Mouse (Mus musculus): Measurements from ENCODE around the gene Uqcc2. TPM values are rescaled to one million over a fixed set of nuclear protein-coding genes. Genes with fewer than 3 reads are reported as not detected.

Gene Uqcc2
- polyA plus RNA-seq, 1 experiment from 2014 or later, result 353 TPM

GRCm38 (mm10) chr17:27077133-27077532 lies 56.6 kb downstream of the Uqcc2 start:
- ATAC-seq (ENCODE audit: low FRiP score, low TSS enrichment) (no peak), DNase-seq (no peak)
- WGBS, result 96% methylated on average over 7 of the region's 7 CpGs
- Histone ChIP-seq H3K4me2 (ENCODE audit: low read length) (no peak overlapping the region), H3K4me3 (replicated peaks; ENCODE audit: low read depth, low read length) (no peak overlapping the region), H3K36me3 (ENCODE audit: control insufficient read depth, insufficient read depth, low read length) (no peaks in the 10 kb centered on the region), H3K4me1 (ENCODE audit: control insufficient read depth, insufficient read depth, low read length) (no peaks in the 10 kb centered on the region), H3K9me3 (ENCODE audit: control insufficient read depth, low read length) (no peaks in the 10 kb centered on the region), H3K9ac (replicated peaks; ENCODE audit: low read length) (no peak overlapping the region), H3K27ac (replicated peaks; ENCODE audit: low read depth, low read length) (no peak overlapping the region), H3K27me3 (ENCODE audit: control insufficient read depth, insufficient read depth, low read length) (no peaks in the 10 kb centered on the region)

- DNase-seq, result no peak
- H3K9ac ChIP-seq (replicated peaks; ENCODE audit: low read length), result no peak overlapping the region
- no peak overlapping the region for H3K27ac ChIP-seq (replicated peaks; ENCODE audit: low read depth, low read length)
- no peaks in the 10 kb centered on the region for H3K9me3 ChIP-seq (ENCODE audit: control insufficient read depth, low read length)
- ATAC-seq (ENCODE audit: low FRiP score, low TSS enrichment), result no peak
- no peak overlapping the region for H3K4me3 ChIP-seq (replicated peaks; ENCODE audit: low read depth, low read length)
- H3K36me3 ChIP-seq (ENCODE audit: control insufficient read depth, insufficient read depth, low read length), result no peaks in the 10 kb centered on the region
- H3K4me2 ChIP-seq (ENCODE audit: low read length), result no peak overlapping the region
- H3K4me1 ChIP-seq (ENCODE audit: control insufficient read depth, insufficient read depth, low read length), result no peaks in the 10 kb centered on the region
- 87% methylated on average over 17 of the region's 17 CpGs for WGBS
- H3K27me3 ChIP-seq (ENCODE audit: control insufficient read depth, insufficient read depth, low read length), result no peaks in the 10 kb centered on the region
Measured at GRCm38 (mm10) chr17:27074849-27075745, 58.6 kb downstream of the Uqcc2 start.

GRCm38 (mm10) chr17:27074236-27074635 lies 59.5 kb downstream of the Uqcc2 start:
- Histone ChIP-seq H3K27me3 (ENCODE audit: control insufficient read depth, insufficient read depth, low read length) (no peaks in the 10 kb centered on the region), H3K4me2 (ENCODE audit: low read length) (no peak overlapping the region), H3K27ac (replicated peaks; ENCODE audit: low read depth, low read length) (no peak overlapping the region), H3K9ac (replicated peaks; ENCODE audit: low read length) (no peak overlapping the region), H3K4me1 (ENCODE audit: control insufficient read depth, insufficient read depth, low read length) (peaks cover 6% of the 10 kb centered on the region; the same call in 1 of the 2 replicates), H3K4me3 (replicated peaks; ENCODE audit: low read depth, low read length) (no peak overlapping the region), H3K9me3 (ENCODE audit: control insufficient read depth, low read length) (no peaks in the 10 kb centered on the region), H3K36me3 (ENCODE audit: control insufficient read depth, insufficient read depth, low read length) (no peaks in the 10 kb centered on the region)
- ATAC-seq (ENCODE audit: low FRiP score, low TSS enrichment) (no peak), DNase-seq (no peak)
- WGBS, result 78% methylated on average over 6 of the region's 6 CpGs

- Histone ChIP-seq H3K4me1 (ENCODE audit: control insufficient read depth, insufficient read depth, low read length) (peaks cover 6% of the 10 kb centered on the region; the same call in 1 of the 2 replicates), H3K27me3 (ENCODE audit: control insufficient read depth, insufficient read depth, low read length) (no peaks in the 10 kb centered on the region), H3K9ac (replicated peaks; ENCODE audit: low read length) (no peak overlapping the region), H3K9me3 (ENCODE audit: control insufficient read depth, low read length) (no peaks in the 10 kb centered on the region), H3K36me3 (ENCODE audit: control insufficient read depth, insufficient read depth, low read length) (no peaks in the 10 kb centered on the region), H3K27ac (replicated peaks; ENCODE audit: low read depth, low read length) (no peak overlapping the region), H3K4me3 (replicated peaks; ENCODE audit: low read depth, low read length) (no peak overlapping the region), H3K4me2 (ENCODE audit: low read length) (no peak overlapping the region)
- no peak for DNase-seq
- WGBS, result 70% methylated on average over 9 of the region's 9 CpGs
- no peak for ATAC-seq (ENCODE audit: low FRiP score, low TSS enrichment)
Measured at GRCm38 (mm10) chr17:27073778-27074177, 59.9 kb downstream of the Uqcc2 start.

GRCm38 (mm10) chr17:27073126-27073525 lies 60.6 kb downstream of the Uqcc2 start:
- Histone ChIP-seq H3K4me3 (replicated peaks; ENCODE audit: low read depth, low read length) (no peak overlapping the region), H3K9ac (replicated peaks; ENCODE audit: low read length) (no peak overlapping the region), H3K4me2 (ENCODE audit: low read length) (no peak overlapping the region), H3K36me3 (ENCODE audit: control insufficient read depth, insufficient read depth, low read length) (no peaks in the 10 kb centered on the region), H3K27ac (replicated peaks; ENCODE audit: low read depth, low read length) (no peak overlapping the region), H3K9me3 (ENCODE audit: control insufficient read depth, low read length) (no peaks in the 10 kb centered on the region), H3K4me1 (ENCODE audit: control insufficient read depth, insufficient read depth, low read length) (peaks cover 6% of the 10 kb centered on the region; the same call in 1 of the 2 replicates), H3K27me3 (ENCODE audit: control insufficient read depth, insufficient read depth, low read length) (no peaks in the 10 kb centered on the region)
- 76% methylated on average over 5 of the region's 5 CpGs for WGBS
- DNase-seq (no peak), ATAC-seq (ENCODE audit: low FRiP score, low TSS enrichment) (no peak)

Small RNA genes within 50 kb of the gene (microRNA-seq; reads per million reads assigned to microRNA genes)
- not detected for gene Mir7677

Other genes with a start within 250 kb of the Uqcc2 start
- gene Kifc5b, start 216.8 kb downstream of the Uqcc2 start, polyA plus RNA-seq (2014; fragmentation: Nextera tagmentation; extraction: Ambion mirVana), result 1.2 and 2.3 TPM in 2 replicates
- 18.2 and 24.0 TPM in 2 replicates for gene Phf1, start 200.9 kb downstream of the Uqcc2 start, polyA plus RNA-seq (2014; fragmentation: Nextera tagmentation; extraction: Ambion mirVana)
- gene Cuta, start 194.3 kb downstream of the Uqcc2 start, polyA plus RNA-seq (2014; fragmentation: Nextera tagmentation; extraction: Ambion mirVana), result 99.2 and 108 TPM in 2 replicates
- 5.5 and 9.7 TPM in 2 replicates for gene Syngap1, start 192.7 kb downstream of the Uqcc2 start, polyA plus RNA-seq (2014; fragmentation: Nextera tagmentation; extraction: Ambion mirVana)
- gene Zbtb9, start 160.7 kb downstream of the Uqcc2 start, polyA plus RNA-seq (2014; fragmentation: Nextera tagmentation; extraction: Ambion mirVana), result 8.7 and 11.3 TPM in 2 replicates
- gene Bak1, start 104.9 kb downstream of the Uqcc2 start, polyA plus RNA-seq (2014; fragmentation: Nextera tagmentation; extraction: Ambion mirVana), result 5.5 and 5.8 TPM in 2 replicates
- gene Itpr3, start 76.6 kb downstream of the Uqcc2 start, polyA plus RNA-seq (2014; fragmentation: Nextera tagmentation; extraction: Ambion mirVana), result 0.51 and 0.82 TPM in 2 replicates
- gene Ip6k3, start 33.9 kb upstream of the Uqcc2 start, polyA plus RNA-seq (2014; fragmentation: Nextera tagmentation; extraction: Ambion mirVana), result 0.20 and 0.36 TPM in 2 replicates
- 20.8 and 30.7 TPM in 2 replicates for gene Lemd2, start 70.6 kb upstream of the Uqcc2 start, polyA plus RNA-seq (2014; fragmentation: Nextera tagmentation; extraction: Ambion mirVana)

Measured in midbrain, embryonic 14.5 days (tissue).